Mouse (Mus musculus) liver, embryonic 15.5 days (tissue): ENCODE results near the gene Bok. TPM values are rescaled to one million over a fixed set of nuclear protein-coding genes. Genes with fewer than 3 reads are reported as not detected.
A peak's percentile ranks its signal among the peaks of the same experiment; 100 is the strongest.

Experiments
- ATAC-seq: fragments of 200-750 bp; cut with Nextera tagmentation; 2 replicates; pipeline ENCODE4 v1.8.0; 2017; ENCODE audit warnings: moderate number of reproducible peaks, mild to moderate bottlenecking, moderate library complexity; ENCODE audit not compliant: insufficient read depth
- H3K27ac ChIP-seq: fragments of 300-500 bp; sonication (generic); replicated peaks from 2 replicates; pipeline ENCODE4 v1.5.1; 2015; ENCODE audit warnings: mild to moderate bottlenecking, inconsistent platforms
- H3K27me3 ChIP-seq: fragments of 300-500 bp; sonication (generic); 2 replicates; pipeline ENCODE4 v1.6.1; 2015; ENCODE audit warnings: mild to moderate bottlenecking, inconsistent platforms
- H3K36me3 ChIP-seq: fragments of 300-500 bp; sonication (generic); replicated peaks from 2 replicates; pipeline ENCODE4 v1.6.1; 2015; ENCODE audit warnings: moderate library complexity, mild to moderate bottlenecking, inconsistent platforms
- H3K4me1 ChIP-seq: fragments of 300-500 bp; sonication (generic); replicated peaks from 2 replicates; pipeline ENCODE4 v1.6.1; 2015; ENCODE audit warnings: inconsistent platforms
- H3K4me2 ChIP-seq: fragments of 300-500 bp; sonication (generic); 2 replicates; pipeline ENCODE4 v1.6.1; 2015; ENCODE audit warnings: moderate library complexity, mild to moderate bottlenecking, inconsistent platforms
- H3K4me3 ChIP-seq: fragments of 300-500 bp; sonication (generic); replicated peaks from 2 replicates; pipeline ENCODE4 v1.5.1; 2015; ENCODE audit warnings: mild to moderate bottlenecking, inconsistent platforms
- H3K9ac ChIP-seq: fragments of 300-500 bp; sonication (generic); 2 replicates; pipeline ENCODE4 v1.6.1; 2015; ENCODE audit warnings: moderate library complexity, mild to moderate bottlenecking, inconsistent platforms
- H3K9me3 ChIP-seq: fragments of 300-500 bp; sonication (generic); replicated peaks from 2 replicates; pipeline ENCODE4 v1.6.1; 2016; ENCODE audit warnings: inconsistent platforms
- WGBS: fragments of 180-500 bp; shearing (Covaris S2); methylation state at CpG from one replicate; pipeline ENCODE4 v1.1.7; 2015; ENCODE audit warnings: mixed read lengths; ENCODE audit not compliant: insufficient replicate concordance; 5-methylcytosine and 5-hydroxymethylcytosine counted together
- polyA plus RNA-seq: library from polyadenylated mRNA; unstranded; fragments of >200 nt; fragmentation: Nextera tagmentation; extraction: Ambion mirVana; gene quantifications from 2 replicates; pipeline ENCODE4 v1.2.1, GENCODE M21; 2015

The Bok gene
- polyA plus RNA-seq, 1 experiment from 2014 or later, result 3.7 TPM

GRCm38 (mm10) chr1:93741987-93742386 lies 56.5 kb downstream of the Bok start:
- 16% methylated on average over 4 of the region's 4 CpGs for WGBS
- no peaks in the 10 kb centered on the region for H3K9me3 ChIP-seq
- no peaks in the 10 kb centered on the region for H3K27me3 ChIP-seq
- H3K4me1 ChIP-seq, result peaks cover 16% of the 10 kb centered on the region
- ATAC-seq, result peak; percentile 56; the same call in 1 of the 2 replicates
- no peaks in the 10 kb centered on the region for H3K36me3 ChIP-seq
- H3K27ac ChIP-seq, result no peak overlapping the region
- no peak overlapping the region for H3K4me3 ChIP-seq
- H3K9ac ChIP-seq, result no peak overlapping the region
- peak overlapping the region; percentile 36 for H3K4me2 ChIP-seq

GRCm38 (mm10) chr1:93742910-93743309 lies 57.5 kb downstream of the Bok start:
- no peaks in the 10 kb centered on the region for H3K36me3 ChIP-seq
- no peak for ATAC-seq

More at GRCm38 (mm10) chr1:93742910-93743309, 57.5 kb downstream of the Bok start:
- peaks cover 22% of the 10 kb centered on the region for H3K4me1 ChIP-seq
- no peak overlapping the region for H3K27ac ChIP-seq
- H3K27me3 ChIP-seq, result no peaks in the 10 kb centered on the region
- H3K4me3 ChIP-seq, result no peak overlapping the region
- H3K4me2 ChIP-seq, result no peak overlapping the region
- no peak overlapping the region for H3K9ac ChIP-seq
- no peaks in the 10 kb centered on the region for H3K9me3 ChIP-seq

Other genes starting within 250 kb of the Bok start
- 69.2 and 73.6 TPM in 2 replicates for gene Hdlbp, start 206.8 kb upstream of the Bok start, polyA plus RNA-seq
- gene Farp2, start 173.6 kb upstream of the Bok start, polyA plus RNA-seq, result 1.2 and 1.6 TPM in 2 replicates
- gene Stk25, start 27.0 kb upstream of the Bok start, polyA plus RNA-seq, result 44.7 and 51.2 TPM in 2 replicates
- 57.2 and 59.9 TPM in 2 replicates for gene Atg4b, start 65.8 kb downstream of the Bok start, polyA plus RNA-seq
- gene Thap4, start 69.2 kb downstream of the Bok start, polyA plus RNA-seq, result 10.9 and 12.3 TPM in 2 replicates
- 110 and 114 TPM in 2 replicates for gene Dtymk, start 116.3 kb downstream of the Bok start, polyA plus RNA-seq
- gene Ing5, start 118.3 kb downstream of the Bok start, polyA plus RNA-seq, result 9.4 TPM in 2 replicates
- 5.7 and 5.9 TPM in 2 replicates for gene D2hgdh, start 139.2 kb downstream of the Bok start, polyA plus RNA-seq
- not detected in 2 replicates for gene Gal3st2, start 175.6 kb downstream of the Bok start, polyA plus RNA-seq
- not detected in 2 replicates for gene Gal3st2b, start 232.7 kb downstream of the Bok start, polyA plus RNA-seq